Mouse (Mus musculus) right cerebral cortex, adult 2 months (tissue): ENCODE measurements at regions not wholly inside any gene's neighbourhood (a gene's known extent, or its start where the extent isn't known, plus 50 kb on each side); places are given as distances from the start of the nearest gene placed in this dataset.

Source experiments
- DNase-seq, 2 experiments: peaks; one replicate each; pipeline ENCODE4 v3.0.0; 2021 to 2022; ENCODE audit warnings: low spot score in 2 of 2

- peak; percentile 59 to 61 for DNase-seq
Observed at GRCm38 (mm10) chr7:125005638-125006037, 438.8 kb upstream of the Kdm8 start.

- no peak for DNase-seq
Observed at GRCm38 (mm10) chr7:125019259-125019658, 425.2 kb upstream of the Kdm8 start.

DNA sequence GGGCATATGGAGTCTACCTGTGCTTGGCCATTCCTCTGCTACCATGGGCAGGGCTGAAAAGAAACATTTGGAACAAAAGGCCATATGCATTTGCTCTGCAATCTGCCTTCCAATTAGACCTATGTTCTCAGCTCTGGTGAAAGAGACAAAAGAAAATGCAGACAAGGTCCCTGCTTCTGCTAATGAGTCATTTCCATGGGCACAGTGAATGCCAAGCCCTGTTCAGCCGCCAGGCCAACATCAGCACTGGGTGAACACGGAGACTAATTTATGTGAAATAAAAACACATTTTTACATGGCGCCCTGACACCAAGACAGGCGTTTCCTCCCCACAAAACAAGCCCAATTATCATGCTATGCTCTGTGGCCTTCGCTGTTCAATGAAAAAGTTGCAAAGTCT is 419.5 kb upstream of the Kdm8 start:
- DNase-seq: no peak

- DNase-seq: no peak
Observed at GRCm38 (mm10) chr7:125033778-125034177, 410.7 kb upstream of the Kdm8 start.

- no peak for DNase-seq
Observed at GRCm38 (mm10) chr7:125034196-125034595, 410.3 kb upstream of the Kdm8 start.

DNA sequence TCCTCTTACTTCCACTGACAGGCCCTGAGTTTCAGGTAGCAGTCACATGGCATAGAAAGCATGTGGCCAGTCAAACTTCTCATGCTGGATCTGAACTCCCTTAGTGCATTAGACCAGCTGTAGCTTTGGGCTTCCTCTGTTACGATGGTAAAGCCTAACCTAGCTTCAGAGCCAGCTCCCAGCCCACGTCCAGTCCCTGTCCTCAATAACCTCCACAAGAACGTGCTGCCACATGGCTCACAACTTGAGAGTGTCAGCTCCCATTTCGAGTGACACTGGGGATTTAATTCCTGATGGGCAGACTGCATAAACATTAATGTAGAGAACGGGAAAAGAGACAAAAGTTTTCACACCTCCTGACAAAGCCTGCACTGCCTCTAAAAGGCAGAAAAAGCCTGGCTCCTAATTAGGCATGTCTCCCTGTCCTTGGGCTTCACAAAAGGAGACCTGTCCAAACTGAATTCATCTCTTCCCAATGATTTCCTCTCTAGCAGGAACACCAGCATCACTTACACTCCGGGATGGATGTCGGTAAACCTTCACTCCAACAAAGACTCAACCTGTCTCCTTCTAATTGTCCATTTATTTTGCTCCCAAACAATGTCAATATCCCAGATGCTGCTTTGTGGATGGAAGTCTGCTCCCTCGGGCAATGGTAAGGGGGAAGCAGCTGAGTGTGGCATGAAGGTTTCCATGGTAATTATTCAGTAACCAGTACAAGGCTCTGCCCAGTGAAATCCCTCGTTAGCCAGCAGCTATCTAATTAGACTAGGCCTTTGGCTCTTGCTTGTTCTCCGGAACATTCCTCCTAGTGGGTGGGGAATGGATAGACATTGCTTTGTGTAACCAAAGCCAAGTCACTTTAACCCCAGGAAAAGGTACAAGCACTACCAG is 408.1 kb upstream of the Kdm8 start:
- no peak for DNase-seq

GRCm38 (mm10) chr7:125038840-125039239 is 405.6 kb upstream of the Kdm8 start:
- no peak for DNase-seq

DNA sequence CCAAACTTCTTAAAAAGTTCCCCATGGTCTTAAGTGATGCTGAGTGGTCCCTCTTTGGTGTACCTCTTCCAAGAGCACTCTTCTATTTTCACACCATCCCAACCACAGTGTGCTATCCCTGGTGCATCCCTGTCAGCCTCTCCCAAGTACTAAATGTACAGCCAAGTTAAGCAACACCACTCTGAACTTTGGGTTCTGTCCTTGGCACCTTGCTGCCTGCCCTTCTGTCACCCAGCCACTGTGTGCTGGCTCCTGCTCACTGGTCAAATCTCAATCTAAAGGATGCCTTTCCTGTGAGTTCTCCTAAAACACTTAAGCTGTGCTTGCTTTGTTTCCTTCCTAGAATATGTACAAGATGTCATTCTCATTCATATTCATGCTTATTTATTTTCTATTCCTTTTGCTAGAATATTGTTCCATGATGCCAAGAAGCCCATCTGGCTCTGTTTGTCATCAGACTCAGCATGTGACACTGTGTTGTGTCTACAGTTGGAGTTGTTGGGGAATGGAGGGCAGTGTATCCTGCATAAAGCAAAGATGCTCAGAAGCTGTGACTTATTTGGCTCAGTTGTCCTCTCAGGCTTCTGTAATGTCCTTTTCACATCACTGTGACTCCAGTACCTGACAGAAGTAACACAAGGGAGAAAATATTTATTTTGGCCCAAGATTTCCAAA is 388.4 kb upstream of the Kdm8 start:
- DNase-seq: peak in 1 of 2 experiments; percentile 3

DNA sequence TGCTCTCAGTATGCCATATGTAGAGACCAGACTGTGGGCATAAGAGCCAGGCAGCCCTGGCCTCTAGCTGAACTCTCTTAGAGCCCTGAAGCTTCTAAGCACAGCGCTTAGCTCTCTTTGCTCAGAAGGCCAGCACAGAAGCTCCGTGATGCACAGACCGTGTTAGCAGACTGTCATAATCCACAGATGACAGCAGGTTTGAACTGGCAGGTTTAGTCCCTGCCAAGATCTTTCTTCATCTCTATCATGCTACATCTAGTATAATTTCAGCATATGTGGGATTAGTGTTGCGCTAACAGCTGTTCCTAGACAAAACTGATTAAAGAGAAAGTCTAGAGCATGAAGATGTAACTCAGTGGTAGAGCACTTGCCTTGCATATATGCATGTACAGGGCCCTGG is 342.0 kb upstream of the Kdm8 start:
- DNase-seq: no peak

- no peak for DNase-seq
Observed at GRCm38 (mm10) chr7:125104011-125104410, 340.5 kb upstream of the Kdm8 start.

GRCm38 (mm10) chr7:125112820-125113273 is 331.6 kb upstream of the Kdm8 start:
- DNase-seq: no peak

GRCm38 (mm10) chr7:125115322-125115996 is 329.0 kb upstream of the Kdm8 start:
- DNase-seq: peak; percentile 35 to 41

GRCm38 (mm10) chr7:125117173-125117572 is 327.3 kb upstream of the Kdm8 start:
- peak; percentile 42 to 53 for DNase-seq

- no peak for DNase-seq
Observed at GRCm38 (mm10) chr7:125129187-125129586, 315.3 kb upstream of the Kdm8 start.

GRCm38 (mm10) chr7:125131968-125132367 is 312.5 kb upstream of the Kdm8 start:
- no peak for DNase-seq

DNA sequence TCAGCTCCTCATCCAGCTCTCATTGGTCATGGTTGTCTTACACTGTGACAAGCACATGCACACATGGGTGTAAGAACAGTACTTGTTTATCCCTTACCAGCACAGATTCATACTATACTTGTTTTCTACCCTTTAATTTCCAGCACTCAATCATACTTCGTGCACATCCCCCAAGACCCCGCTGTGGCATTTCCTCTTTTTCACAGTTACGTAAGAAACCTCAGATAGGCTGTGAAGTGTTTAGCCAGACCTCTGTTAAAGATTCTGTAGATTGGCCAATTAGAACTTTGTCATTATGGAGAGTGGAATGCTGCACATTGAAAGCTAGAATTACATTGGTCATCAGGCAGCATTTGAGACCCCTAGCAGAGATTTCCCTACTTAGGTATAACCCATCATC is 305.9 kb upstream of the Kdm8 start:
- no peak for DNase-seq

DNA sequence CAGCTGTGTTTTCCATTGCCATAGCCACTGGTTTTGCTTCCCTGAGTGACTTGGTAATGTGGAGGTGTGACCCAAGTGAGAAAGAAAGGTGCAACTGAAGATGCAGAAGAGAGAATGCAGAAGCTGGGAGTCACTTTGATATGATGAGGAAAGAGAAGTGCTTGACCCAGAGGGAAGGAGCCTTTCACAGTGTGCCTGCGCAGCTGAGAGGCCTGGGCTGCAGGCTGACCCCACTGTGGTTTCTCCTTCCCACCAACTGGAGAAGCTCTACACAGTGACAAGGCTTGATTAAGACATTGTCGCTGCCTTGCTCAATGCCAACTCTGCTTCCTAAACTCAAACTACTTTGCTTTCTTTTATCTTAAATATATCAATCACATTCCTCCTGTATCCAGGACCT is 305.3 kb upstream of the Kdm8 start:
- no peak for DNase-seq

DNA sequence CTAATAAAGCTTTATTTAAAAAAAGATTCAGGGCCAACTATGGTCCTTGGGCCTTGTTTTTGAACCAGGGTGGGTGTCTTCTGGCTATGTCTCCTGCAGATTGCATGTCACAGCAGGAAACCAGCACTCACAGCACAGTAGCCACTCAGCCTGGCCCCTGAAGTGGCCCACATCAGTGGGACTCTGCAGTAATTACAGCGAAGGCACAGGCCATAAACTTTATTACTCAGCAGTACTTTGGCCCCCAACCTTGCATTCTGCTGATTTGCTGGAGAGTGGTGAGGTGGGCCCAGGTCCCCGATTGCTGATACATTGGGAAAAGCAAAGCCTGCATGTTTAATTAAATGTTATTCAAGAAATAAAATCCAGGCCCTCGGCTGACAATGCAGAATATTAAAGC is 303.6 kb upstream of the Kdm8 start:
- no peak for DNase-seq

- no peak for DNase-seq
Observed at GRCm38 (mm10) chr7:125141864-125142263, 302.6 kb upstream of the Kdm8 start.

DNA sequence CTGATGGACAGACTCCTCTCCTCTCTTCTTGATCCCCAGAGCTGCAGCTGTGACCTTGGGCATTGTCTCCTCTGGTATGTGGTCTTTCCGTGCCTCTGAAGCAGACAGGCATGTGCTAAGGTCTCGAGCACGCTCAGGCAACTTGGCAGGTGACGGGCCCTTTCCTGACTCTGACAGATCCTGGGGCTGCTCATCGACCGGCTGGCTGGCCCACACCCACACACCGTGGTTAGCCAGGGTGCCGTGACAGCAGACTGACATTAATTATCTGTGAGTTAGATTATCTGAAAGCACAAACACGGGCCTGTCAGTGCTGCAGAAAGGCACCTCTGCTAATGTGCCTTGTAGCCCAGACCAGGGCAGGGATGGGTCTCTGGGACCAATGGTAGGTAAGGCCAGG is 298.5 kb upstream of the Kdm8 start:
- DNase-seq: no peak

DNA sequence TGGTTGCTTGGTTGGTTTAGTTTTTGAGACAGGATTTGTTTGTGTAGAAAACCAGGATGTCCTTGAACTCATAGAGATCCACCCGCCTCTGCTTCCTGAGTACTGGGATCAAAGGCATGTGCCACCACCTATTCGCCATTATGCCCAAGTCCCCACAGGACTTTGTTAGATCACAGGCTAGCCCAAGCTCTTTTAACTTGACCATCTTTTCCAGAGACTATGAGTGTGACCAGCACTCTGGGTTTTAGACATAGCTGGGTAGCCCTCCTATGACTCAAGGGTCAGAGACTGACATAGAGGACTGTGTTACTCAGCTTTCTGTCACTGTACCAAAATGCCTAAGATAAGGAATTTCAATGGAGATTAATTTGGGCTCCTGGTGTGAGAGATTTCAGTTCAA is 295.3 kb upstream of the Kdm8 start:
- DNase-seq: no peak

DNA sequence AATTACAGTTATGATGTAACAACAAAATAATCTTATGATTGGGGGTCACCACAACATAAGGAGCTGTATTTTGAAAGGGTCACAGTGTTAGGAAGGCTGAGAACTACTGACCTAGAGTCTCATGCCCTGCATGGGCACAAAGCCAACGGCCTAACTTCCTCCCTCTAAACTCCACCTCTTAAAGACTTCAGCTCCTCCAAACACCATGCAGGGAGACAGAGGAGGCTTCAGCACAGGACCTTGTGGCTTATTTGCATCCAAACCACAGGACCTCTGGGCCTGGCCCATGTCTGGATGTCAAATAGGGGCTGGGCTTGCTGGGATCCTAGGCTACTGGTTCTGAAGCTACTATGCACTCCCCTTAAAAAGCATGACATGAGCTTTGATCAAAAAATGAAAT is 294.7 kb upstream of the Kdm8 start:
- DNase-seq: no peak

GRCm38 (mm10) chr7:125152281-125152680 is 292.2 kb upstream of the Kdm8 start:
- no peak for DNase-seq
